Mouse (Mus musculus) megakaryocyte, embryonic 14.5 days (primary cell): Measurements from ENCODE around the gene Lrrc74b. TPM values are rescaled to one million over a fixed set of nuclear protein-coding genes. Genes with fewer than 3 reads are reported as not detected.
A peak's percentile ranks its signal among the peaks of the same experiment; 100 is the strongest.
"Not testable (repeated sequence)": the region's sequence is repeated elsewhere in the genome, so short reads cannot be mapped to it uniquely, and the experiment has no call there.

ENCODE experiments used
- H3K27me3 ChIP-seq: replicated peaks from 2 replicates; pipeline ENCODE3; 2012; ENCODE audit warnings: inconsistent platforms
- H3K36me3 ChIP-seq: replicated peaks from 2 replicates; pipeline ENCODE3; 2012; ENCODE audit warnings: low read length, inconsistent platforms, mixed read lengths
- H3K4me1 ChIP-seq: 2 replicates; pipeline ENCODE4 v1.6.1; 2012; ENCODE audit warnings: inconsistent platforms
- H3K4me3 ChIP-seq: replicated peaks from 2 replicates; pipeline ENCODE3; 2012; ENCODE audit warnings: moderate library complexity, mild to moderate bottlenecking, inconsistent platforms
- H3K9me3 ChIP-seq: 2 replicates; pipeline ENCODE4 v1.6.1; 2012; ENCODE audit warnings: inconsistent platforms
- FLI1 ChIP-seq: IDR thresholded peaks from 2 replicates; pipeline ENCODE4 v1.6.1; 2012; ENCODE audit warnings: low read length, inconsistent platforms, mixed read lengths
- GATA1 ChIP-seq: IDR thresholded peaks from 3 replicates; pipeline ENCODE4 v1.6.1; 2012; ENCODE audit warnings: mixed read lengths, low read length, inconsistent platforms, borderline replicate concordance
- polyA plus RNA-seq: library from polyadenylated mRNA; stranded (reverse); fragments of >175 nt; gene quantifications from 2 replicates; pipeline ENCODE4 v1.2.3, GENCODE M21; 2012; ENCODE audit warnings: low replicate concordance; ENCODE audit not compliant: insufficient read depth

The Lrrc74b gene
- polyA plus RNA-seq, 1 experiment: not detected

GRCm38 (mm10) chr16:17527606-17528005, 33.4 kb downstream of the Lrrc74b start:
- TF ChIP-seq FLI1 (no peak), GATA1 (no peak)
- H3K4me3 ChIP-seq: no peak overlapping the region
- peaks cover 36% of the 10 kb centered on the region for H3K4me1 ChIP-seq
- H3K36me3 ChIP-seq: peaks cover 66% of the 10 kb centered on the region
- H3K9me3 ChIP-seq: no peaks in the 10 kb centered on the region
- no peaks in the 10 kb centered on the region for H3K27me3 ChIP-seq

- peaks cover 80% of the 10 kb centered on the region for H3K36me3 ChIP-seq
- no peaks in the 10 kb centered on the region for H3K27me3 ChIP-seq
- TF ChIP-seq GATA1: no peak
- no peak for TF ChIP-seq FLI1
Observed at GRCm38 (mm10) chr16:17526223-17526622, 34.8 kb downstream of the Lrrc74b start.

GRCm38 (mm10) chr16:17525524-17525923, 35.5 kb downstream of the Lrrc74b start:
- peaks cover 23% of the 10 kb centered on the region for H3K4me1 ChIP-seq
- TF ChIP-seq GATA1 (no peak), FLI1 (no peak)
- no peaks in the 10 kb centered on the region for H3K27me3 ChIP-seq
- H3K36me3 ChIP-seq: peaks cover 87% of the 10 kb centered on the region
- H3K4me3 ChIP-seq: no peak overlapping the region
- H3K9me3 ChIP-seq: no peaks in the 10 kb centered on the region

More at GRCm38 (mm10) chr16:17526223-17526622, 34.8 kb downstream of the Lrrc74b start:
- Histone ChIP-seq H3K9me3 (no peaks in the 10 kb centered on the region), H3K4me3 (no peak overlapping the region), H3K4me1 (peaks cover 24% of the 10 kb centered on the region)

GRCm38 (mm10) chr16:17524156-17524555, 36.9 kb downstream of the Lrrc74b start:
- Histone ChIP-seq H3K4me3 (no peak overlapping the region), H3K4me1 (peaks cover 10% of the 10 kb centered on the region), H3K27me3 (no peaks in the 10 kb centered on the region), H3K9me3 (no peaks in the 10 kb centered on the region), H3K36me3 (peaks cover 99% of the 10 kb centered on the region)
- TF ChIP-seq GATA1: no peak
- TF ChIP-seq FLI1: no peak

GRCm38 (mm10) chr16:17518910-17519309, 42.1 kb downstream of the Lrrc74b start:
- Histone ChIP-seq H3K36me3 (peaks cover 98% of the 10 kb centered on the region), H3K27me3 (no peaks in the 10 kb centered on the region), H3K9me3 (no peaks in the 10 kb centered on the region), H3K4me1 (no peaks in the 10 kb centered on the region), H3K4me3 (no peak overlapping the region)
- TF ChIP-seq FLI1: no peak
- no peak for TF ChIP-seq GATA1

GRCm38 (mm10) chr16:17511431-17511830, 49.6 kb downstream of the Lrrc74b start:
- peaks cover 2% of the 10 kb centered on the region for H3K27me3 ChIP-seq
- peaks cover 62% of the 10 kb centered on the region for H3K36me3 ChIP-seq
- no peaks in the 10 kb centered on the region for H3K9me3 ChIP-seq
- TF ChIP-seq GATA1 (no peak), FLI1 (no peak)
- H3K4me1 ChIP-seq: peaks cover 37% of the 10 kb centered on the region
- no peak overlapping the region for H3K4me3 ChIP-seq

GRCm38 (mm10) chr16:17510686-17511085, 50.4 kb downstream of the Lrrc74b start:
- Histone ChIP-seq H3K27me3 (peaks cover 8% of the 10 kb centered on the region), H3K4me1 (peaks cover 45% of the 10 kb centered on the region), H3K9me3 (no peaks in the 10 kb centered on the region), H3K36me3 (peaks cover 54% of the 10 kb centered on the region), H3K4me3 (peak overlapping the region; percentile 17)
- no peak for TF ChIP-seq FLI1
- no peak for TF ChIP-seq GATA1

- Histone ChIP-seq H3K36me3 (peaks cover 49% of the 10 kb centered on the region), H3K27me3 (peaks cover 11% of the 10 kb centered on the region), H3K9me3 (no peaks in the 10 kb centered on the region), H3K4me3 (peak overlapping the region; percentile 93), H3K4me1 (peaks cover 46% of the 10 kb centered on the region)
- TF ChIP-seq FLI1 (no peak), GATA1 (no peak)
Observed at GRCm38 (mm10) chr16:17510143-17510542, 50.9 kb downstream of the Lrrc74b start.

GRCm38 (mm10) chr16:17509240-17509597, 51.8 kb downstream of the Lrrc74b start:
- TF ChIP-seq FLI1 (no peak), GATA1 (no peak)
- Histone ChIP-seq H3K4me1 (peaks cover 46% of the 10 kb centered on the region), H3K27me3 (peaks cover 20% of the 10 kb centered on the region), H3K9me3 (no peaks in the 10 kb centered on the region), H3K4me3 (peak overlapping the region; percentile 93), H3K36me3 (peaks cover 41% of the 10 kb centered on the region)

- Histone ChIP-seq H3K9me3 (no peaks in the 10 kb centered on the region), H3K27me3 (peaks cover 24% of the 10 kb centered on the region), H3K4me1 (peaks cover 46% of the 10 kb centered on the region), H3K36me3 (peaks cover 36% of the 10 kb centered on the region), H3K4me3 (peak within 1 kb of the TSS; percentile 93)
- TF ChIP-seq FLI1: 0 out of 2 replicates have a peak, but pooled peaks have one; percentile 34
- TF ChIP-seq GATA1: no peak
Observed at GRCm38 (mm10) chr16:17508546-17509239, 52.4 kb downstream of the Lrrc74b start, which contains the start of gene Lztr1. Gene Lztr1 (plus strand): TSS chr16:17508688.

- peaks cover 31% of the 10 kb centered on the region for H3K27me3 ChIP-seq
- peaks cover 46% of the 10 kb centered on the region for H3K4me1 ChIP-seq
- peak overlapping the region; percentile 93 for H3K4me3 ChIP-seq
- H3K36me3 ChIP-seq: peaks cover 30% of the 10 kb centered on the region
- H3K9me3 ChIP-seq: not testable (repeated sequence)
Observed at GRCm38 (mm10) chr16:17508031-17508430, 53.0 kb downstream of the Lrrc74b start.
